Mouse (Mus musculus) neural tube, embryonic 11.5 days (tissue): Measurements from ENCODE around the gene Clock. TPM values are rescaled to one million over a fixed set of nuclear protein-coding genes. Genes with fewer than 3 reads are reported as not detected.

ENCODE experiments used
- ATAC-seq: fragments of 200-750 bp; cut with Nextera tagmentation; 2 replicates; pipeline ENCODE4 v1.8.0; 2017; ENCODE audit warnings: moderate number of reproducible peaks, mild to moderate bottlenecking, moderate TSS enrichment, moderate library complexity; ENCODE audit not compliant: insufficient read depth, low FRiP score, low TSS enrichment
- DNase-seq: peaks from one replicate; pipeline ENCODE4 v3.0.0-alpha.2; 2015; ENCODE audit warnings: low spot score
- H3K27ac ChIP-seq: fragments of 300-500 bp; sonication (generic); 2 replicates; pipeline ENCODE4 v1.5.1; 2014; ENCODE audit warnings: low read depth, mild to moderate bottlenecking, low read length
- H3K27me3 ChIP-seq: fragments of 300-500 bp; sonication (generic); 2 replicates; pipeline ENCODE4 v1.6.1; 2014; ENCODE audit warnings: mild to moderate bottlenecking, low read length, mixed read lengths; ENCODE audit not compliant: control insufficient read depth, insufficient read depth
- H3K36me3 ChIP-seq: fragments of 300-500 bp; sonication (generic); 2 replicates; pipeline ENCODE4 v1.6.1; 2014; ENCODE audit warnings: mild to moderate bottlenecking, low read length, moderate library complexity, mixed read lengths; ENCODE audit not compliant: control insufficient read depth, insufficient read depth
- H3K4me1 ChIP-seq: fragments of 300-500 bp; sonication (generic); 2 replicates; pipeline ENCODE4 v1.6.1; 2014; ENCODE audit warnings: low read length, mixed read lengths; ENCODE audit not compliant: control insufficient read depth, insufficient read depth
- H3K4me2 ChIP-seq: fragments of 300-500 bp; sonication (generic); 2 replicates; pipeline ENCODE4 v1.6.1; 2014; ENCODE audit warnings: low read depth, mild to moderate bottlenecking, moderate library complexity
- H3K4me3 ChIP-seq: fragments of 300-500 bp; sonication (generic); 2 replicates; pipeline ENCODE4 v1.5.1; 2014; ENCODE audit warnings: low read depth, low read length
- H3K9ac ChIP-seq: fragments of 300-500 bp; sonication (generic); 2 replicates; pipeline ENCODE4 v1.6.1; 2014; ENCODE audit warnings: mild to moderate bottlenecking, low read length
- H3K9me3 ChIP-seq: fragments of 300-500 bp; sonication (generic); 2 replicates; pipeline ENCODE4 v1.6.1; 2016; ENCODE audit warnings: low read length; ENCODE audit not compliant: control insufficient read depth
- WGBS: fragments of 180-500 bp; shearing (Covaris S2); extraction: QIAGEN DNeasy Blood & Tissue Kit; methylation state at CpG from one replicate; pipeline ENCODE4 v1.1.7; 2014; 5-methylcytosine and 5-hydroxymethylcytosine counted together
- polyA plus RNA-seq: library from polyadenylated mRNA; unstranded; fragments of >200 nt; fragmentation: Nextera tagmentation; extraction: Ambion mirVana; gene quantifications from 2 replicates; pipeline ENCODE4 v1.2.1, GENCODE M21; 2014

Clock gene
- polyA plus RNA-seq, 1 experiment from 2014 or later: 12.7 TPM

DNA sequence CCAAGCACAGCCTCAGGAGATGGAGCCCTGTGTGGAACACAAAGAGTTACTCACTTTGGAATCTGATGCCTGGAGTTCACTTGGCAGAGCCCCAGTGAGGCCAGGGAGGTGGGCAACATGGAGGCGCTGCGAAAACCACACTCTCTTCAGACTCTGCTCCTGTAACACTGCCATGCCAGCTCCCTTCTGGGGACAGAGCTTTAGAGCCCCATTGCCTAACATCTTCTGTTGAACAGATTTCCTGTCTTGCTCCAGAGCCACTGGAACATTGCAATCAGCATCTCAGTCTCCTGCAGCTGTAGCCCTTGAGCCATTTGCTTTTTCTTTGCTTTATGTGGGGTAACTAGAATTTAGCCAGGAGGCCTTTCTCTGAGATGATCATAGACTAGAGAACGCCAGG lies 122.3 kb downstream of the Clock start:
- Histone ChIP-seq H3K4me3 (no peak overlapping the region), H3K27me3 (no peaks in the 10 kb centered on the region), H3K9me3 (no peaks in the 10 kb centered on the region), H3K4me2 (no peak overlapping the region), H3K36me3 (no peaks in the 10 kb centered on the region), H3K27ac (no peak overlapping the region), H3K9ac (no peak overlapping the region), H3K4me1 (peaks cover 11% of the 10 kb centered on the region)
- ATAC-seq (no peak), DNase-seq (no peak)
- whole genome bisulfite sequencing: 75% methylated on average over 3 of the region's 3 CpGs

- Histone ChIP-seq H3K4me2 (no peak overlapping the region), H3K27ac (no peak overlapping the region), H3K4me3 (no peak overlapping the region), H3K27me3 (no peaks in the 10 kb centered on the region), H3K9ac (no peak overlapping the region), H3K4me1 (peaks cover 1% of the 10 kb centered on the region; the same call in 1 of the 2 replicates), H3K36me3 (no peaks in the 10 kb centered on the region), H3K9me3 (no peaks in the 10 kb centered on the region)
- ATAC-seq (no peak), DNase-seq (no peak)
- 88% methylated on average over 5 of the region's 5 CpGs for WGBS
Measured at GRCm38 (mm10) chr5:76179791-76180190, 124.8 kb downstream of the Clock start.

DNA sequence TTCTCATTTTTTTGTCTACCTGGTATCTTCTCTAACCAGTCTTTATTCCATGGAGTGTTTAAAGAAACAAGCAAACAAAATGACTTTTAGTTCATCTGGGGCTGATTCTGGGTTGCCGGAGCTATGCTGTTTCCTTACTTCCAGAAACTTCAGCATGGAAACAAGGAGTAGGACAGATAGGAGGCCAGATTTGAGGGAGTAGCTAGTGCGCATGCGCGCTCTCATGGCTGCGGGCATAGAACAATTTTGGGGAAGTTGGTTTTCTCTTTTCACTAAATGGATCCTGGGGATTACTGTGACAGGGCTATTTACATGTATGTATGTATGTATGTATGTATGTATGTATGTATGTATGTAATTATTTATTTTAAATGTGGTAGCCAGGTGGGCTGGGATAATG lies 125.4 kb downstream of the Clock start:
- Histone ChIP-seq H3K4me1 (no peaks in the 10 kb centered on the region), H3K27ac (no peak overlapping the region), H3K9ac (no peak overlapping the region), H3K36me3 (no peaks in the 10 kb centered on the region), H3K27me3 (no peaks in the 10 kb centered on the region), H3K4me2 (no peak overlapping the region), H3K9me3 (no peaks in the 10 kb centered on the region), H3K4me3 (no peak overlapping the region)
- WGBS: 96% methylated on average over 5 of the region's 5 CpGs
- ATAC-seq (no peak), DNase-seq (no peak)

DNA sequence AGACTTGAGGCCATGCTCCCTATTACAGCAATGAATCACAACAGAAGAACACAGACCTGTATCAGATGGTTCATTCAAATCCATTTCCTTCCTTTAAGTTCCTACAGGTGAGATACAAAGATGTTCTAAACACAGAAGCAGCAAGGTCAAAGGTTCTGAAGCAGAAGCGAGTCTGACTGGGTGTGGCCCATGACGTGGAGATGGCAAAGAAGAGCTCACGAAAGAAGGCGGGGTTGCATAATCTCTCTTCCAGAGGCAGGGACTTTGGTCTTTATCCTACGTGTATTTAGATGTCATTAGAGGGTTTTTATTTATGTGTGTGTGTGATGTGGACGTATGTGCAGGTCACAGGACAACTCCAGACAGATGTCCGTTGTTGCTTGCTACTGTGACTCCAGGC lies 126.9 kb downstream of the Clock start:
- Histone ChIP-seq H3K36me3 (no peaks in the 10 kb centered on the region), H3K4me3 (no peak overlapping the region), H3K9ac (no peak overlapping the region), H3K27ac (no peak overlapping the region), H3K27me3 (no peaks in the 10 kb centered on the region), H3K9me3 (no peaks in the 10 kb centered on the region), H3K4me1 (no peaks in the 10 kb centered on the region), H3K4me2 (no peak overlapping the region)
- 79% methylated on average over 7 of the region's 7 CpGs for WGBS
- no peak for ATAC-seq
- DNase-seq: no peak

DNA sequence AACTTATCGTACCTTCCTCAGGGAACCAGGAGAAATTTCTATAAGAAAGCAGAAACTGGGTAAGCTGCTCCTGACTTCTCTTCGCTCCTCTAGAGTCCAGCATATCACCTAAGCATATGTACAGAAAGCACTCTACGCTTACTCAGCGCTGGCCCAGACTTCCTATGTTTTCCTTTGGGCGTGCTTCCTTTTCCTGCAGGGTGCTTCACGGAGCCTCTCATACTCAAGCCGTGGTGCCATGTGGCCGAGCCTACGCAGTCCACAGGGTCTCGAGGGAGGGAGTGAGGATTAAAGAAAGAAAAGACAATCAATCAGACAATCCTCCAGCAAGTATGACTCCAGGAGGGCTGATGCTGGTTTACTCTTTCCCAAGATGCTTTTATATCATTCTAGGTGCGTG lies 127.8 kb downstream of the Clock start:
- Histone ChIP-seq H3K4me2 (no peak overlapping the region), H3K27ac (no peak overlapping the region), H3K9ac (no peak overlapping the region), H3K36me3 (no peaks in the 10 kb centered on the region), H3K4me1 (no peaks in the 10 kb centered on the region), H3K4me3 (no peak overlapping the region), H3K27me3 (no peaks in the 10 kb centered on the region), H3K9me3 (no peaks in the 10 kb centered on the region)
- no peak for DNase-seq
- 67% methylated on average over 11 of the region's 11 CpGs for WGBS
- ATAC-seq: no peak

GRCm38 (mm10) chr5:76176411-76176810 lies 128.2 kb downstream of the Clock start:
- Histone ChIP-seq H3K9me3 (no peaks in the 10 kb centered on the region), H3K9ac (no peak overlapping the region), H3K36me3 (no peaks in the 10 kb centered on the region), H3K27me3 (no peaks in the 10 kb centered on the region), H3K4me3 (no peak overlapping the region), H3K4me2 (no peak overlapping the region), H3K4me1 (no peaks in the 10 kb centered on the region), H3K27ac (no peak overlapping the region)
- DNase-seq (no peak), ATAC-seq (no peak)
- WGBS: 41% methylated on average over 3 of the region's 3 CpGs

DNA sequence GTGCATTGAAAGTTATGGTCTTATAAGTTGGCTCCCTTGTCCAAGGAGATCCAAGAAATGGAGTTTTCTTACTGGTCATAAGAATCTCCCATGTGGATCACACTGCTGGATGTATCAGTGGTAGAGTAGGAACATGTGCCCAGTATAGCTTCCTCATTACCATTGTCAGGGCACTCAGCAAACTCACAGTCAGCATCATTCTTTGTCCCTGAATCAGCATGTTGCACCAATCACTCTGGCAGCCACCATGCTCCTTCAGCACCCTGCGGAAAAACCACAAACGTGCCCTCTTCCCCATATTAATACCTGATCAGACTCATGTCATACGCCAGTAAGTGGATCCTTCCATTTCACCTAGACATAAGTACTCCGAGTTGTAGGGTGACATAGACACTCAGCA lies 129.5 kb downstream of the Clock start:
- Histone ChIP-seq H3K27me3 (no peaks in the 10 kb centered on the region), H3K9me3 (no peaks in the 10 kb centered on the region), H3K4me2 (no peak overlapping the region), H3K36me3 (no peaks in the 10 kb centered on the region), H3K4me3 (no peak overlapping the region), H3K27ac (no peak overlapping the region), H3K9ac (no peak overlapping the region), H3K4me1 (no peaks in the 10 kb centered on the region)
- WGBS: 93% methylated on average over 4 of the region's 4 CpGs
- DNase-seq (no peak), ATAC-seq (no peak)

DNA sequence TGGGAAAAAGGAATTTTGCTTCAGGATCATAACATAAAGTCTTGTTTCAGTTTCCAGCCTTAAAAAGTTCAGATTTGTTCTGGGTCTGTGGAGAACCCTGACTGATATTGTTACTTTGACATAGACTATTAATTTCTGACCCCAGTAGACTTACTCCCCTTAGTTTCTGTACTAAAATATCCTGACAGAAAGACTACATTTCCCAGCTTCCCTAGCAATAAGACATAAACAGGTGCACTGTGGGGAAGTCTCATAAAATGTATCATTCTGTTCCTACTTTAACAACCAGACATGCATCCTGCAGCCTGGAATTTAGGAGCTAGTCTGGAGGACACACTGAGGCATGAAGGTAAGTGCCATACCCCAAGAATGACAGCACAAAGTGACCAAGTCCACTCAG lies 133.6 kb downstream of the Clock start:
- Histone ChIP-seq H3K4me1 (no peaks in the 10 kb centered on the region), H3K36me3 (no peaks in the 10 kb centered on the region), H3K27me3 (no peaks in the 10 kb centered on the region), H3K4me2 (no peak overlapping the region), H3K9ac (no peak overlapping the region), H3K9me3 (no peaks in the 10 kb centered on the region), H3K27ac (no peak overlapping the region), H3K4me3 (no peak overlapping the region)
- DNase-seq (no peak), ATAC-seq (no peak)

- WGBS: 79% methylated on average over 4 of the region's 4 CpGs
- no peak overlapping the region for H3K4me3 ChIP-seq
- no peaks in the 10 kb centered on the region for H3K36me3 ChIP-seq
- H3K4me1 ChIP-seq: no peaks in the 10 kb centered on the region
- ATAC-seq: no peak
- no peak for DNase-seq
- no peak overlapping the region for H3K4me2 ChIP-seq
- no peaks in the 10 kb centered on the region for H3K27me3 ChIP-seq
- no peaks in the 10 kb centered on the region for H3K9me3 ChIP-seq
- H3K9ac ChIP-seq: no peak overlapping the region
- H3K27ac ChIP-seq: no peak overlapping the region
Measured at GRCm38 (mm10) chr5:76170522-76170921, 134.1 kb downstream of the Clock start.
